Comparison of ENCODE assay signal across 8 mouse cellular contexts in genomic region chr11:4987487-4987852, GRCm38 (mm10). TPM values are rescaled to one million over a fixed set of nuclear protein-coding genes. Genes with fewer than 3 reads are reported as not detected.
DNase-seq lines count a peak whose midpoint lies in the region; ATAC-seq and TF ChIP-seq lines count a peak whose summit lies in the region.

No protein-coding gene starts in this region.

- peak overlapping the region; percentile 86 for H3K4me3 ChIP-seq in spleen, adult 2 months (ENCODE audit: extremely low read depth, insufficient read depth, insufficient read length)
- H3K4me3 ChIP-seq in forebrain, embryonic 11.5 days (ENCODE audit: low read depth, low read length): peak overlapping the region; percentile 71
- peak overlapping the region; percentile 90 for H3K4me3 ChIP-seq in liver, embryonic 11.5 days (ENCODE audit: low read depth, low read length)
- peak overlapping the region; percentile 71 for H3K4me3 ChIP-seq in stomach, embryonic 16.5 days (replicated peaks; ENCODE audit: low read length)

- peaks cover 19% of the 10 kb centered on the region; the same call in 1 of the 2 replicates for H3K4me1 ChIP-seq in spleen, adult 2 months (ENCODE audit: control insufficient read depth, insufficient read depth, insufficient read length)
- peaks cover 7% of the 10 kb centered on the region; the same call in 1 of the 2 replicates for H3K4me1 ChIP-seq in forebrain, embryonic 11.5 days (replicated peaks; ENCODE audit: control insufficient read depth, insufficient read depth, low read length)
- H3K4me1 ChIP-seq in liver, embryonic 11.5 days (replicated peaks; ENCODE audit: control insufficient read depth, insufficient read depth, low read length): peaks cover 55% of the 10 kb centered on the region
- peaks cover 8% of the 10 kb centered on the region for H3K4me1 ChIP-seq in stomach, embryonic 16.5 days (ENCODE audit: control insufficient read depth, insufficient read depth, low read length)

- H3K27ac ChIP-seq in spleen, adult 2 months (ENCODE audit: insufficient read depth, low read length): peak overlapping the region; percentile 45; the same call in 1 of the 2 replicates
- no peak overlapping the region for H3K27ac ChIP-seq in forebrain, embryonic 11.5 days (ENCODE audit: low read depth, low read length)
- H3K27ac ChIP-seq in liver, embryonic 11.5 days (ENCODE audit: low read depth, low read length): peak overlapping the region; percentile 81
- peak overlapping the region; percentile 25; the same call in 1 of the 2 replicates for H3K27ac ChIP-seq in stomach, embryonic 16.5 days (ENCODE audit: low read length)

- H3K27me3 ChIP-seq in spleen, adult 2 months (ENCODE audit: control insufficient read depth, insufficient read depth, low read length): no peaks in the 10 kb centered on the region
- no peaks in the 10 kb centered on the region for H3K27me3 ChIP-seq in forebrain, embryonic 11.5 days (ENCODE audit: control insufficient read depth, insufficient read depth, low read length)
- H3K27me3 ChIP-seq in liver, embryonic 11.5 days (replicated peaks; ENCODE audit: control insufficient read depth, insufficient read depth, low read length): no peaks in the 10 kb centered on the region
- no peaks in the 10 kb centered on the region for H3K27me3 ChIP-seq in stomach, embryonic 16.5 days (ENCODE audit: control insufficient read depth, insufficient read depth, low read length)

- no peak for TF ChIP-seq POLR2A in spleen, adult 2 months (IDR thresholded peaks at IDR 0.05; ENCODE audit: low read depth, low read length)

- H3K9me3 ChIP-seq in forebrain, embryonic 11.5 days (ENCODE audit: control insufficient read depth, low read length): no peaks in the 10 kb centered on the region
- no peaks in the 10 kb centered on the region for H3K9me3 ChIP-seq in liver, embryonic 11.5 days (ENCODE audit: control insufficient read depth, low read length)
- no peaks in the 10 kb centered on the region for H3K9me3 ChIP-seq in stomach, embryonic 16.5 days (replicated peaks; ENCODE audit: control insufficient read depth, low read length)

- peak overlapping the region; percentile 68 for H3K9ac ChIP-seq in forebrain, embryonic 11.5 days (ENCODE audit: low read length)
- peak overlapping the region; percentile 83 for H3K9ac ChIP-seq in liver, embryonic 11.5 days (ENCODE audit: low read depth, low read length)
- H3K9ac ChIP-seq in stomach, embryonic 16.5 days (ENCODE audit: low read length): peak overlapping the region; percentile 77

- ATAC-seq in forebrain, embryonic 11.5 days (replicated peaks; ENCODE audit: low FRiP score): no peak
- ATAC-seq in liver, embryonic 11.5 days (replicated peaks; ENCODE audit: low FRiP score): no peak
- ATAC-seq in stomach, embryonic 16.5 days (ENCODE audit: insufficient read depth, low FRiP score): no peak
- no peak for ATAC-seq in activated CD4-positive, CD25-positive, alpha-beta regulatory T cell, adult 4 months

- H3K36me3 ChIP-seq in spleen, adult 2 months (ENCODE audit: control insufficient read depth, insufficient read depth, low read length): peaks cover 3% of the 10 kb centered on the region; the same call in 1 of the 2 replicates
- no peaks in the 10 kb centered on the region; the same call in 1 of the 2 replicates for H3K36me3 ChIP-seq in forebrain, embryonic 11.5 days (ENCODE audit: control insufficient read depth, insufficient read depth, low read length)
- H3K36me3 ChIP-seq in liver, embryonic 11.5 days (ENCODE audit: control insufficient read depth, insufficient read depth, low read length): peaks cover 2% of the 10 kb centered on the region; the same call in 1 of the 2 replicates
- no peaks in the 10 kb centered on the region for H3K36me3 ChIP-seq in stomach, embryonic 16.5 days (ENCODE audit: control insufficient read depth, insufficient read depth, low read length)

- H3K4me2 ChIP-seq in forebrain, embryonic 11.5 days (ENCODE audit: low read depth, low read length, severe bottlenecking): peak overlapping the region; percentile 95
- H3K4me2 ChIP-seq in liver, embryonic 11.5 days: peak overlapping the region; percentile 95
- peak overlapping the region; percentile 74 for H3K4me2 ChIP-seq in stomach, embryonic 16.5 days (ENCODE audit: low read depth, low read length)

- no peak for DNase-seq in spleen, adult 2 months (ENCODE audit: low read depth in 1 of 2, low spot score in 2 of 2)
- no peak for DNase-seq in spleen, postnatal 14 days (ENCODE audit: low spot score in 2 of 2)
- DNase-seq in forebrain, embryonic 11.5 days (ENCODE audit: low spot score): no peak
- DNase-seq in liver, embryonic 11.5 days (ENCODE audit: low spot score): no peak
- no peak for DNase-seq in left cerebral cortex, adult 18-20 months (ENCODE audit: low spot score in 2 of 2)
- no peak for DNase-seq in cerebellum, adult 9-11 months

- no peak for TF ChIP-seq CTCF in spleen, adult 2 months (IDR thresholded peaks at IDR 0.05; ENCODE audit: extremely low read depth, insufficient read depth, insufficient read length, insufficient replicate concordance)

- 26% methylated on average over 11 of the region's 11 CpGs for WGBS in spleen, adult 2 months
- 57% methylated on average over 11 of the region's 11 CpGs for WGBS in forebrain, embryonic 11.5 days
- WGBS in liver, embryonic 11.5 days: 48% methylated on average over 11 of the region's 11 CpGs
- 40% methylated on average over 11 of the region's 11 CpGs for WGBS in stomach, embryonic 16.5 days

RNA-seq across cellular contexts. Expression of gene Ap1b1, which starts 0.8 kb away (rescaled TPM):
- polyA plus RNA-seq in spleen, adult 2 months (2012; rRNA removed): 79.7 and 92.9 TPM in 2 replicates
- polyA plus RNA-seq in forebrain, embryonic 11.5 days (2014; fragmentation: Nextera tagmentation; extraction: Ambion mirVana): 59.2 and 66.4 TPM in 2 replicates
- 126 and 139 TPM in 2 replicates for polyA plus RNA-seq in liver, embryonic 11.5 days (2014; fragmentation: Nextera tagmentation; extraction: Ambion mirVana)
- polyA plus RNA-seq in stomach, embryonic 16.5 days (2015; fragmentation: Nextera tagmentation; extraction: Ambion mirVana): 64.7 and 79.1 TPM in 2 replicates
- polyA plus RNA-seq in activated CD4-positive, CD25-positive, alpha-beta regulatory T cell, adult 4 months (2017; shearing (Covaris generic)): 10 to 100 TPM; 51.9 to 60.4 TPM
- 100 to 1,000 TPM; 159 to 172 TPM for total RNA-seq in left cerebral cortex, adult 18-20 months (2021)

RNA-seq across cellular contexts. Expression of gene Nefh, which starts 39.6 kb away (rescaled TPM):
- 0.92 and 1.1 TPM in 2 replicates for polyA plus RNA-seq in spleen, adult 2 months (2012; rRNA removed)
- 0.17 and 0.21 TPM in 2 replicates for polyA plus RNA-seq in forebrain, embryonic 11.5 days (2014; fragmentation: Nextera tagmentation; extraction: Ambion mirVana)
- 0.90 and 1.1 TPM in 2 replicates for polyA plus RNA-seq in liver, embryonic 11.5 days (2014; fragmentation: Nextera tagmentation; extraction: Ambion mirVana)
- 0.30 and 0.45 TPM in 2 replicates for polyA plus RNA-seq in stomach, embryonic 16.5 days (2015; fragmentation: Nextera tagmentation; extraction: Ambion mirVana)
- polyA plus RNA-seq in activated CD4-positive, CD25-positive, alpha-beta regulatory T cell, adult 4 months (2017; shearing (Covaris generic)): 1 to 10 TPM; 6.5 to 9.2 TPM
- total RNA-seq in left cerebral cortex, adult 18-20 months (2021): 10 to 100 TPM; 46.2 to 59.5 TPM
